Mouse (Mus musculus) forebrain, embryonic 11.5 days (tissue): ENCODE results near the gene Safb. TPM values are rescaled to one million over a fixed set of nuclear protein-coding genes. Genes with fewer than 3 reads are reported as not detected.
"Not testable (repeated sequence)": the region's sequence is repeated elsewhere in the genome, so short reads cannot be mapped to it uniquely, and the experiment has no call there.

Experiments
- ATAC-seq: fragments of 200-750 bp; cut with Nextera tagmentation; replicated peaks from 2 replicates; pipeline ENCODE4 v1.8.0; 2017; ENCODE audit warnings: moderate TSS enrichment; ENCODE audit not compliant: low FRiP score
- DNase-seq: peaks from one replicate; pipeline ENCODE4 v3.0.0-alpha.2; 2017; ENCODE audit warnings: low spot score
- H3K27ac ChIP-seq: fragments of 300-500 bp; sonication (generic); 2 replicates; pipeline ENCODE4 v1.5.1; 2014; ENCODE audit warnings: low read depth, low read length
- H3K27me3 ChIP-seq: fragments of 300-500 bp; sonication (generic); 2 replicates; pipeline ENCODE4 v1.6.1; 2014; ENCODE audit warnings: mild to moderate bottlenecking, low read length, mixed read lengths; ENCODE audit not compliant: control insufficient read depth, insufficient read depth
- H3K36me3 ChIP-seq: fragments of 300-500 bp; sonication (generic); 2 replicates; pipeline ENCODE4 v1.6.1; 2014; ENCODE audit warnings: mild to moderate bottlenecking, low read length, moderate library complexity, mixed read lengths; ENCODE audit not compliant: control insufficient read depth, insufficient read depth
- H3K4me1 ChIP-seq: fragments of 300-500 bp; sonication (generic); replicated peaks from 2 replicates; pipeline ENCODE4 v1.6.1; 2014; ENCODE audit warnings: low read length, mixed read lengths; ENCODE audit not compliant: control insufficient read depth, insufficient read depth
- H3K4me2 ChIP-seq: fragments of 300-500 bp; sonication (generic); 2 replicates; pipeline ENCODE4 v1.6.1; 2014; ENCODE audit warnings: low read depth, mild to moderate bottlenecking, low read length, moderate library complexity, mixed read lengths; ENCODE audit not compliant: severe bottlenecking
- H3K4me3 ChIP-seq: fragments of 300-500 bp; sonication (generic); 2 replicates; pipeline ENCODE4 v1.5.1; 2014; ENCODE audit warnings: low read depth, low read length
- H3K9ac ChIP-seq: fragments of 300-500 bp; sonication (generic); 2 replicates; pipeline ENCODE4 v1.6.1; 2014; ENCODE audit warnings: low read length
- H3K9me3 ChIP-seq: fragments of 300-500 bp; sonication (generic); 2 replicates; pipeline ENCODE4 v1.6.1; 2016; ENCODE audit warnings: low read length, mixed read lengths; ENCODE audit not compliant: control insufficient read depth
- WGBS: fragments of 180-500 bp; shearing (Covaris S2); extraction: QIAGEN DNeasy Blood & Tissue Kit; methylation state at CpG from one replicate; pipeline ENCODE4 v1.1.7; 2014; 5-methylcytosine and 5-hydroxymethylcytosine counted together
- polyA plus RNA-seq: library from polyadenylated mRNA; unstranded; fragments of >200 nt; fragmentation: Nextera tagmentation; extraction: Ambion mirVana; gene quantifications from 2 replicates; pipeline ENCODE4 v1.2.1, GENCODE M21; 2014

Gene Safb
- polyA plus RNA-seq, 1 experiment from 2014 or later: 145 TPM

GRCm38 (mm10) chr17:56611323-56611722, 26.7 kb downstream of the Safb start:
- H3K4me3 ChIP-seq: no peak overlapping the region
- H3K27ac ChIP-seq: no peak overlapping the region
- H3K4me2 ChIP-seq: no peak overlapping the region
- H3K4me1 ChIP-seq: peaks cover 20% of the 10 kb centered on the region
- no peaks in the 10 kb centered on the region for H3K9me3 ChIP-seq
- H3K27me3 ChIP-seq: no peaks in the 10 kb centered on the region
- WGBS: 73% methylated on average over 2 of the region's 2 CpGs
- peaks cover 9% of the 10 kb centered on the region; the same call in 1 of the 2 replicates for H3K36me3 ChIP-seq
- no peak for DNase-seq
- no peak overlapping the region for H3K9ac ChIP-seq
- ATAC-seq: no peak

GRCm38 (mm10) chr17:56611861-56612564, 27.4 kb downstream of the Safb start:
- peaks cover 20% of the 10 kb centered on the region for H3K4me1 ChIP-seq
- no peak overlapping the region for H3K9ac ChIP-seq
- DNase-seq: peak; percentile 77
- H3K27me3 ChIP-seq: no peaks in the 10 kb centered on the region
- no peak overlapping the region for H3K27ac ChIP-seq
- no peak overlapping the region for H3K4me2 ChIP-seq
- WGBS: 12% methylated on average over 14 of the region's 14 CpGs
- no peaks in the 10 kb centered on the region for H3K9me3 ChIP-seq
- H3K36me3 ChIP-seq: peaks cover 8% of the 10 kb centered on the region; the same call in 1 of the 2 replicates
- ATAC-seq: no peak; the same call in 1 of the 2 replicates
- no peak overlapping the region for H3K4me3 ChIP-seq

GRCm38 (mm10) chr17:56612565-56612939, 27.9 kb downstream of the Safb start:
- H3K27me3 ChIP-seq, H3K27ac ChIP-seq, DNase-seq, H3K4me2 ChIP-seq, H3K9ac ChIP-seq, H3K4me3 ChIP-seq, H3K9me3 ChIP-seq, ATAC-seq, H3K36me3 ChIP-seq: not testable (repeated sequence)
- 73% methylated on average over 10 of the region's 10 CpGs for WGBS
- peaks cover 20% of the 10 kb centered on the region for H3K4me1 ChIP-seq

GRCm38 (mm10) chr17:56613236-56613844, 28.7 kb downstream of the Safb start, which contains the start of gene Rpl36:
TSS of gene Rpl36 (plus strand) at chr17:56613416.
- Histone ChIP-seq H3K4me1 (peaks cover 19% of the 10 kb centered on the region), H3K4me3 (peak within 1 kb of the TSS; percentile 75), H3K9me3 (no peaks in the 10 kb centered on the region), H3K27ac (peak within 1 kb of the TSS; percentile 74), H3K9ac (peak within 1 kb of the TSS; percentile 82), H3K4me2 (peak within 1 kb of the TSS; percentile 76), H3K27me3 (no peaks in the 10 kb centered on the region), H3K36me3 (peaks cover 13% of the 10 kb centered on the region; the same call in 1 of the 2 replicates)
- ATAC-seq (peak; percentile 60), DNase-seq (peak; percentile 98)
- WGBS: under 1% methylated on average over 52 of the region's 52 CpGs

GRCm38 (mm10) chr17:56613893-56614292, 29.3 kb downstream of the Safb start:
- Histone ChIP-seq H3K4me3 (peak overlapping the region; percentile 75), H3K9ac (peak overlapping the region; percentile 82), H3K36me3 (peaks cover 17% of the 10 kb centered on the region), H3K4me1 (peaks cover 15% of the 10 kb centered on the region), H3K4me2 (peak overlapping the region; percentile 76)
- H3K27ac ChIP-seq, H3K9me3 ChIP-seq, DNase-seq, ATAC-seq, H3K27me3 ChIP-seq: not testable (repeated sequence)
- WGBS: under 1% methylated on average over 26 of the region's 26 CpGs

GRCm38 (mm10) chr17:56614391-56615135, 29.9 kb downstream of the Safb start:
- H3K4me3 ChIP-seq: peak overlapping the region; percentile 75
- 39% methylated on average over 14 of the region's 14 CpGs for WGBS
- H3K27me3 ChIP-seq: no peaks in the 10 kb centered on the region
- peak overlapping the region; percentile 82 for H3K9ac ChIP-seq
- H3K27ac ChIP-seq: no peak overlapping the region
- DNase-seq (no peak), ATAC-seq (no peak)
- peaks cover 15% of the 10 kb centered on the region for H3K4me1 ChIP-seq
- H3K36me3 ChIP-seq: peaks cover 21% of the 10 kb centered on the region
- H3K4me2 ChIP-seq: peak overlapping the region; percentile 76
- no peaks in the 10 kb centered on the region for H3K9me3 ChIP-seq

- no peaks in the 10 kb centered on the region for H3K27me3 ChIP-seq
- H3K4me1 ChIP-seq: peaks cover 12% of the 10 kb centered on the region
- no peak overlapping the region for H3K9ac ChIP-seq
- peaks cover 23% of the 10 kb centered on the region for H3K36me3 ChIP-seq
- H3K9me3 ChIP-seq: no peaks in the 10 kb centered on the region
- ATAC-seq (no peak), DNase-seq (no peak)
- no peak overlapping the region for H3K27ac ChIP-seq
- no peak overlapping the region for H3K4me3 ChIP-seq
- 89% methylated on average over 11 of the region's 11 CpGs for whole genome bisulfite sequencing
- peak overlapping the region; percentile 76 for H3K4me2 ChIP-seq
Measured at GRCm38 (mm10) chr17:56615136-56615784, 30.6 kb downstream of the Safb start.

- DNase-seq (no peak), ATAC-seq (no peak)
- 89% methylated on average over 4 of the region's 4 CpGs for WGBS
- H3K4me2 ChIP-seq: no peak overlapping the region
- peaks cover 25% of the 10 kb centered on the region for H3K36me3 ChIP-seq
- peaks cover 10% of the 10 kb centered on the region for H3K4me1 ChIP-seq
- H3K9ac ChIP-seq: no peak overlapping the region
- no peak overlapping the region for H3K4me3 ChIP-seq
- no peaks in the 10 kb centered on the region for H3K27me3 ChIP-seq
- no peaks in the 10 kb centered on the region for H3K9me3 ChIP-seq
- no peak overlapping the region for H3K27ac ChIP-seq
Measured at GRCm38 (mm10) chr17:56615792-56616191, 31.2 kb downstream of the Safb start.
